Mouse (Mus musculus) kidney, postnatal 0 days (tissue): ENCODE measurements around the gene Themis2. TPM values are rescaled to one million over a fixed set of nuclear protein-coding genes. Genes with fewer than 3 reads are reported as not detected.
A peak's percentile ranks its signal among the peaks of the same experiment; 100 is the strongest.
"Not testable (repeated sequence)": the region's sequence is repeated elsewhere in the genome, so short reads cannot be mapped to it uniquely, and the experiment has no call there.

Experiments
- ATAC-seq: fragments of 200-750 bp; cut with Nextera tagmentation; replicated peaks from 2 replicates; pipeline ENCODE4 v1.8.0; 2017; ENCODE audit warnings: low read depth, moderate number of reproducible peaks, moderate TSS enrichment, moderate library complexity; ENCODE audit not compliant: low FRiP score
- DNase-seq: peaks from one replicate; pipeline ENCODE4 v3.0.0-alpha.2; 2016; ENCODE audit warnings: low spot score
- H3K27ac ChIP-seq: fragments of 300-500 bp; sonication (generic); 2 replicates; pipeline ENCODE4 v1.5.1; 2014; ENCODE audit warnings: mild to moderate bottlenecking
- H3K27me3 ChIP-seq: fragments of 300-500 bp; sonication (generic); 2 replicates; pipeline ENCODE4 v1.6.1; 2014; ENCODE audit warnings: low read length, mixed read lengths; ENCODE audit not compliant: insufficient read depth
- H3K36me3 ChIP-seq: fragments of 300-500 bp; sonication (generic); 2 replicates; pipeline ENCODE4 v1.6.1; 2014; ENCODE audit warnings: low read length, mixed read lengths; ENCODE audit not compliant: insufficient read depth
- H3K4me1 ChIP-seq: fragments of 300-500 bp; sonication (generic); replicated peaks from 2 replicates; pipeline ENCODE4 v1.6.1; 2014; ENCODE audit warnings: antibody characterized with exemption, low read length, mixed read lengths; ENCODE audit not compliant: insufficient read depth
- H3K4me2 ChIP-seq: fragments of 300-500 bp; sonication (generic); 2 replicates; pipeline ENCODE4 v1.6.1; 2014; ENCODE audit warnings: mild to moderate bottlenecking, low read length, moderate library complexity, mixed read lengths
- H3K4me3 ChIP-seq: fragments of 300-500 bp; sonication (generic); replicated peaks from 2 replicates; pipeline ENCODE4 v1.5.1; 2014; ENCODE audit warnings: low read depth, low read length
- H3K9ac ChIP-seq: fragments of 300-500 bp; sonication (generic); 2 replicates; pipeline ENCODE4 v1.6.1; 2014; ENCODE audit warnings: low read depth, low read length
- H3K9me3 ChIP-seq: fragments of 300-500 bp; sonication (generic); replicated peaks from 2 replicates; pipeline ENCODE4 v1.6.1; 2016; ENCODE audit warnings: low read length, inconsistent platforms, mixed read lengths
- CTCF ChIP-seq: IDR thresholded peaks from 2 replicates; pipeline ENCODE4 v1.5.1; 2016; ENCODE audit warnings: antibody characterized with exemption, low read depth, mild to moderate bottlenecking, moderate library complexity
- WGBS: fragments of 180-500 bp; shearing (Covaris S2); extraction: QIAGEN DNeasy Blood & Tissue Kit; methylation state at CpG from one replicate; pipeline ENCODE4 v1.1.7; 2014; 5-methylcytosine and 5-hydroxymethylcytosine counted together
- polyA plus RNA-seq: library from polyadenylated mRNA; unstranded; fragments of >200 nt; fragmentation: Nextera tagmentation; extraction: Ambion mirVana; gene quantifications from 2 replicates; pipeline ENCODE4 v1.2.1, GENCODE M21; 2015

The Themis2 gene
- polyA plus RNA-seq, 1 experiment from 2014 or later, result 1.0 TPM

- DNase-seq (no peak), ATAC-seq (no peak)
- TF ChIP-seq CTCF, result no peak
- no peak overlapping the region for H3K27ac ChIP-seq
- H3K4me1 ChIP-seq, result no peaks in the 10 kb centered on the region
- no peaks in the 10 kb centered on the region for H3K27me3 ChIP-seq
- 90% methylated on average over 7 of the region's 7 CpGs for WGBS
- no peak overlapping the region for H3K4me2 ChIP-seq
- H3K9me3 ChIP-seq, result no peaks in the 10 kb centered on the region
- H3K36me3 ChIP-seq, result no peaks in the 10 kb centered on the region
- no peak overlapping the region for H3K4me3 ChIP-seq
- H3K9ac ChIP-seq, result no peak overlapping the region
Observed at GRCm38 (mm10) chr4:132741491-132741890, 54.7 kb downstream of the Themis2 start.

GRCm38 (mm10) chr4:132737154-132737553 lies 59.0 kb downstream of the Themis2 start:
- H3K9me3 ChIP-seq, H3K4me3 ChIP-seq, H3K4me1 ChIP-seq, H3K36me3 ChIP-seq, H3K4me2 ChIP-seq, H3K27me3 ChIP-seq, DNase-seq, H3K27ac ChIP-seq, ATAC-seq, H3K9ac ChIP-seq: not testable (repeated sequence)
- 89% methylated on average over 9 of the region's 9 CpGs for WGBS

- WGBS, result 53% methylated on average over 3 of the region's 3 CpGs
- H3K4me3 ChIP-seq, result no peak overlapping the region
- H3K27ac ChIP-seq, result no peak overlapping the region
- H3K4me1 ChIP-seq, result no peaks in the 10 kb centered on the region
- H3K9ac ChIP-seq, result no peak overlapping the region
- no peaks in the 10 kb centered on the region for H3K9me3 ChIP-seq
- H3K36me3 ChIP-seq, result no peaks in the 10 kb centered on the region
- ATAC-seq (no peak), DNase-seq (no peak)
- H3K27me3 ChIP-seq, result no peaks in the 10 kb centered on the region
- no peak overlapping the region for H3K4me2 ChIP-seq
- peak; percentile 15; the same call in 1 of the 2 replicates for TF ChIP-seq CTCF
Observed at GRCm38 (mm10) chr4:132735894-132736293, 60.3 kb downstream of the Themis2 start.

- Histone ChIP-seq H3K9ac (no peak overlapping the region), H3K27ac (no peak overlapping the region), H3K4me2 (no peak overlapping the region), H3K4me3 (no peak overlapping the region), H3K27me3 (no peaks in the 10 kb centered on the region), H3K9me3 (no peaks in the 10 kb centered on the region), H3K4me1 (no peaks in the 10 kb centered on the region), H3K36me3 (no peaks in the 10 kb centered on the region)
- TF ChIP-seq CTCF, result no peak
- ATAC-seq (no peak), DNase-seq (no peak)
- WGBS, result 73% methylated on average over 2 of the region's 2 CpGs
Observed at GRCm38 (mm10) chr4:132735389-132735788, 60.8 kb downstream of the Themis2 start.

- TF ChIP-seq CTCF, result no peak
- 92% methylated on average over 2 of the region's 2 CpGs for WGBS
- H3K4me1 ChIP-seq, result no peaks in the 10 kb centered on the region
- H3K36me3 ChIP-seq, result no peaks in the 10 kb centered on the region
- H3K9me3 ChIP-seq, result no peaks in the 10 kb centered on the region
- H3K27ac ChIP-seq, result no peak overlapping the region
- H3K27me3 ChIP-seq, result no peaks in the 10 kb centered on the region
- ATAC-seq (no peak), DNase-seq (no peak)
- no peak overlapping the region for H3K9ac ChIP-seq
- H3K4me3 ChIP-seq, result no peak overlapping the region
- no peak overlapping the region for H3K4me2 ChIP-seq
Observed at GRCm38 (mm10) chr4:132734766-132735165, 61.4 kb downstream of the Themis2 start.

GRCm38 (mm10) chr4:132733071-132733770 lies 63.0 kb downstream of the Themis2 start:
- 94% methylated on average over 25 of the region's 25 CpGs for WGBS
- no peak overlapping the region for H3K9ac ChIP-seq

More at GRCm38 (mm10) chr4:132733071-132733770, 63.0 kb downstream of the Themis2 start:
- no peak overlapping the region for H3K4me2 ChIP-seq
- TF ChIP-seq CTCF, result peak; percentile 18; the same call in 1 of the 2 replicates
- no peaks in the 10 kb centered on the region for H3K27me3 ChIP-seq
- no peaks in the 10 kb centered on the region for H3K36me3 ChIP-seq
- no peaks in the 10 kb centered on the region for H3K9me3 ChIP-seq
- ATAC-seq, result no peak
- H3K27ac ChIP-seq, result no peak overlapping the region
- no peak overlapping the region for H3K4me3 ChIP-seq
- H3K4me1 ChIP-seq, result no peaks in the 10 kb centered on the region
- DNase-seq, result no peak
